Mouse (Mus musculus): ENCODE measurements around the gene Htatsf1. TPM values are rescaled to one million over a fixed set of nuclear protein-coding genes. Genes with fewer than 3 reads are reported as not detected.

The Htatsf1 gene
- 96.2 and 105 TPM in 2 replicates for polyA plus RNA-seq (2015; fragmentation: Nextera tagmentation; extraction: Ambion mirVana)

GRCm38 (mm10) chrX:57053174-57053992, at the start of gene Htatsf1:
Gene Htatsf1 (plus strand): TSS chrX:57053583.
- peak within 1 kb of the TSS; percentile 95 for H3K27ac ChIP-seq
- H3K4me3 ChIP-seq (replicated peaks): peak within 1 kb of the TSS; percentile 53
- H3K36me3 ChIP-seq: peaks cover 6% of the 10 kb centered on the region; the same call in 1 of the 2 replicates
- 13% methylated on average over 82 of the region's 85 CpGs for WGBS
- no peaks in the 10 kb centered on the region for H3K27me3 ChIP-seq
- no peaks in the 10 kb centered on the region; the same call in 1 of the 2 replicates for H3K4me1 ChIP-seq (replicated peaks)
- H3K4me2 ChIP-seq (replicated peaks): peak within 1 kb of the TSS; percentile 62
- H3K9ac ChIP-seq (replicated peaks): peak within 1 kb of the TSS; percentile 66
- peak; percentile 98 for ATAC-seq
- H3K9me3 ChIP-seq: no peaks in the 10 kb centered on the region

DNA sequence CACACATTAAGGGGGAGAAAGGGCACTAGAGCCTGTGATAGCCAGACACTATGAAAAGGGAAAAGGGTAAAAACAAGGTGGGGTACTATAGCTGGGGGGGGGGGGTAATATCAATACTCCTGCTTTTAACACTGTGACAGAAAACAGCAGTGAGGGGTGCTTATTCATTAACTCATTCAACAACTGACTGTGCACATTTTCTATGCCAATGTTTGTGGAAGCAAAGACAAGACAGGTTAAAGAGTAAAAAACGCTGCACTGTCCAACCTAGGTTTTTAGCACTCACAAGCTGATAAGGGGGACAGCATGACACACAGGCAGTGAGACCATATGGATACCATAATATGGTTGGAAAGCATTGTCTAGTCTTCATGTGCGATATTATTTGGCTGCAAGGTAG, 40.5 kb upstream of the Htatsf1 start:
- Histone ChIP-seq H3K9me3 (no peaks in the 10 kb centered on the region), H3K4me1 (replicated peaks) (no peaks in the 10 kb centered on the region), H3K36me3 (no peaks in the 10 kb centered on the region), H3K27me3 (no peaks in the 10 kb centered on the region), H3K4me3 (replicated peaks) (no peak overlapping the region), H3K4me2 (replicated peaks) (no peak overlapping the region), H3K27ac (no peak overlapping the region), H3K9ac (replicated peaks) (no peak overlapping the region)
- no peak for ATAC-seq
- WGBS: 75% methylated on average over 2 of the region's 2 CpGs

DNA sequence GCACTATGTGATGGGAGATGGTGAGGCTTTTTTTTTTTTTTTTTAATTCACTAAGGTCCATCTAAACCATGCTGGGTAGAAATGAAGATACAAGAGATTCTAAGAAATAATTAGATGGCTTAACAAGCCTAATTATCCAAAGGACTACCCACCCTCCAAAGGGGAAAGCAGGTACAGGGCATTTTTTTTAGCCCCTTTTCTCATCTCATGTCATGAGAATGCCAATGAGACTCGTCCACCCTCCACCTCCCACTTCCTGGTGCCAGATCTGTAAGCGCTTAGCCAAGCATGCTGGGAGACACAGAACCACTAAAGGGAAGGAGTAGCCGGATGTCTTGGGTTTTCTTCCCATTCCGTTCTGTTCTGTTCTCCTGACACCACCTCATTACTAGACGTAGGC, 10.6 kb upstream of the Htatsf1 start, which contains the start of gene Brs3:
Gene Brs3, plus strand, starts transcription at position 301 of the 400 bp plus-strand sequence.
- no peak within 1 kb of the TSS for H3K4me3 ChIP-seq (replicated peaks)
- no peak within 1 kb of the TSS for H3K4me2 ChIP-seq (replicated peaks)
- no peaks in the 10 kb centered on the region for H3K27me3 ChIP-seq
- WGBS: 77% methylated on average over 5 of the region's 5 CpGs
- no peak within 1 kb of the TSS for H3K9ac ChIP-seq (replicated peaks)
- ATAC-seq: no peak
- H3K4me1 ChIP-seq (replicated peaks): no peaks in the 10 kb centered on the region
- H3K9me3 ChIP-seq: no peaks in the 10 kb centered on the region
- H3K27ac ChIP-seq: no peak within 1 kb of the TSS
- no peaks in the 10 kb centered on the region for H3K36me3 ChIP-seq

- no peaks in the 10 kb centered on the region for H3K9me3 ChIP-seq
- H3K9ac ChIP-seq (replicated peaks): no peak overlapping the region
- H3K4me2 ChIP-seq (replicated peaks): no peak overlapping the region
- no peaks in the 10 kb centered on the region for H3K36me3 ChIP-seq
- no peaks in the 10 kb centered on the region for H3K4me1 ChIP-seq (replicated peaks)
- no peak overlapping the region for H3K4me3 ChIP-seq (replicated peaks)
- ATAC-seq: no peak
- 76% methylated on average over 6 of the region's 6 CpGs for WGBS
- H3K27ac ChIP-seq: no peak overlapping the region
- H3K27me3 ChIP-seq: no peaks in the 10 kb centered on the region
These were observed 9.5 kb upstream of the Htatsf1 start for GRCm38 (mm10) chrX:57043869-57044268.

DNA sequence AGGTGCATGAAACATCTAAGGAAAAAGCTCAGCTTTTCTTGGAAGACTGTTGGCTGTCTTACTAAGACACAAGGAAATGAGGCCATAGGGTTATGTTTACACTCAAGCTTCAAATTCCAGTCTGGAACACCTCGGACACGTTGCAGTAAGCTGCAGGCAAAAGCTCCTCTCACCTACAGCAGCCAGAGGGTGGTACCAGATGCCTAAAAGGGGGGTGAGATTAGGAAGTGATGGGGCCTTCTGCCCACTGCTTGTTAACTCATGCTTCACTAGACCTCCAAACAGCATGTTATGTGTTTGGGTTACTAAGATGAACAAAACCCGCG, 572 bp upstream of the Htatsf1 start:
- Histone ChIP-seq H3K27ac (peak overlapping the region; percentile 95), H3K36me3 (peaks cover 6% of the 10 kb centered on the region; the same call in 1 of the 2 replicates), H3K27me3 (no peaks in the 10 kb centered on the region), H3K9ac (replicated peaks) (peak overlapping the region; percentile 66), H3K4me2 (replicated peaks) (peak overlapping the region; percentile 49), H3K4me3 (replicated peaks) (peak overlapping the region; percentile 53), H3K4me1 (replicated peaks) (no peaks in the 10 kb centered on the region; the same call in 1 of the 2 replicates), H3K9me3 (no peaks in the 10 kb centered on the region)
- 26% methylated on average over 4 of the region's 4 CpGs for WGBS
- peak; percentile 77 for ATAC-seq

GRCm38 (mm10) chrX:57053993-57054385, 606 bp downstream of the Htatsf1 start:
- WGBS: 29% methylated on average over 11 of the region's 11 CpGs
- peak overlapping the region; percentile 95 for H3K27ac ChIP-seq

GRCm38 (mm10) chrX:57081496-57081895, 28.1 kb downstream of the Htatsf1 start:
- Histone ChIP-seq H3K4me1 (replicated peaks) (no peaks in the 10 kb centered on the region), H3K36me3 (no peaks in the 10 kb centered on the region), H3K27ac (no peak overlapping the region), H3K4me2 (replicated peaks) (no peak overlapping the region), H3K4me3 (replicated peaks) (no peak overlapping the region), H3K9ac (replicated peaks) (no peak overlapping the region), H3K9me3 (no peaks in the 10 kb centered on the region), H3K27me3 (no peaks in the 10 kb centered on the region)
- no peak for ATAC-seq
- WGBS: 85% methylated on average over 5 of the region's 5 CpGs

More at GRCm38 (mm10) chrX:57053993-57054385, 606 bp downstream of the Htatsf1 start:
- no peaks in the 10 kb centered on the region for H3K27me3 ChIP-seq
- H3K36me3 ChIP-seq: peaks cover 6% of the 10 kb centered on the region; the same call in 1 of the 2 replicates
- peak overlapping the region; percentile 53 for H3K4me3 ChIP-seq (replicated peaks)
- peak overlapping the region; percentile 62 for H3K4me2 ChIP-seq (replicated peaks)
- H3K9ac ChIP-seq (replicated peaks): peak overlapping the region; percentile 66
- no peaks in the 10 kb centered on the region; the same call in 1 of the 2 replicates for H3K4me1 ChIP-seq (replicated peaks)
- peak; percentile 46; the same call in 1 of the 2 replicates for ATAC-seq
- no peaks in the 10 kb centered on the region for H3K9me3 ChIP-seq

- ATAC-seq: no peak
- Histone ChIP-seq H3K9me3 (no peaks in the 10 kb centered on the region), H3K27ac (no peak within 1 kb of the TSS), H3K36me3 (no peaks in the 10 kb centered on the region), H3K4me2 (replicated peaks) (no peak within 1 kb of the TSS), H3K27me3 (no peaks in the 10 kb centered on the region), H3K4me3 (replicated peaks) (no peak within 1 kb of the TSS), H3K4me1 (replicated peaks) (no peaks in the 10 kb centered on the region), H3K9ac (replicated peaks) (no peak within 1 kb of the TSS)
- WGBS: 81% methylated on average over 4 of the region's 4 CpGs
These were observed 34.4 kb downstream of the Htatsf1 start, which contains the start of gene Vgll1 for GRCm38 (mm10) chrX:57087806-57088205. Gene Vgll1 (plus strand): TSS chrX:57088106.

- no peak for ATAC-seq
- Histone ChIP-seq H3K27ac (no peak overlapping the region), H3K4me2 (replicated peaks) (no peak overlapping the region), H3K9ac (replicated peaks) (no peak overlapping the region), H3K4me3 (replicated peaks) (no peak overlapping the region), H3K27me3 (no peaks in the 10 kb centered on the region), H3K36me3 (no peaks in the 10 kb centered on the region), H3K4me1 (replicated peaks) (no peaks in the 10 kb centered on the region), H3K9me3 (no peaks in the 10 kb centered on the region)
- WGBS: 89% methylated on average over 1 of the region's 1 CpGs
These were observed 50.0 kb downstream of the Htatsf1 start for GRCm38 (mm10) chrX:57103415-57103814.

- Histone ChIP-seq H3K4me3 (replicated peaks) (no peak overlapping the region), H3K36me3 (no peaks in the 10 kb centered on the region)
- WGBS: 89% methylated on average over 3 of the region's 3 CpGs
These were observed 53.6 kb downstream of the Htatsf1 start for GRCm38 (mm10) chrX:57106956-57107355.

More at GRCm38 (mm10) chrX:57106956-57107355, 53.6 kb downstream of the Htatsf1 start:
- Histone ChIP-seq H3K9me3 (no peaks in the 10 kb centered on the region), H3K27me3 (no peaks in the 10 kb centered on the region), H3K9ac (replicated peaks) (no peak overlapping the region), H3K27ac (no peak overlapping the region), H3K4me1 (replicated peaks) (no peaks in the 10 kb centered on the region), H3K4me2 (replicated peaks) (no peak overlapping the region)
- ATAC-seq: no peak

Data from midbrain, embryonic 13.5 days (tissue).